ENCODE assay signal across 26 mouse cellular contexts in genomic region chr5:46348448-46348847, GRCm38 (mm10).
A peak's percentile ranks its signal among the peaks of the same experiment; 100 is the strongest.
DNase-seq lines count a peak whose midpoint lies in the region; ATAC-seq and TF ChIP-seq lines count a peak whose summit lies in the region.
"Had no signal": no experiment of that assay in that cellular context is flagged by ENCODE, and none has a peak within 500 bp of the region (broad histone marks: within the 10 kb centered on the region; RNA-seq: fewer than 3 reads in every experiment).

No protein-coding gene starts in this region.

- H3K4me2 ChIP-seq in kidney, embryonic 15.5 days: no peak overlapping the region
- H3K4me2 ChIP-seq: embryonic facial prominence, embryonic 13.5 days; forebrain, embryonic 15.5 days; heart, embryonic 12.5 days; heart, embryonic 15.5 days had no signal

- DNase-seq in kidney, adult 2 months: peak; percentile 1
- DNase-seq in kidney, postnatal 4 days: no peak
- no peak for DNase-seq in kidney, adult 18-20 months
- DNase-seq in retina, embryonic 14.5 days (ENCODE audit: low spot score): peak; percentile 23
- DNase-seq in retina, postnatal 1 day: no peak
- DNase-seq: adrenal gland, postnatal 10 days; adrenal gland, postnatal 36 days; cerebellum, adult 18-20 months; cerebellum, adult 9-11 months; cerebellum, postnatal 36 days; embryo, embryonic 11 days; gastrocnemius, postnatal 25 days; heart, adult 18-20 months; heart, postnatal 10 days; heart, postnatal 36 days had no signal

- no peak for TF ChIP-seq POLR2A in kidney, adult 2 months (IDR thresholded peaks at IDR 0.05; ENCODE audit: low read depth, low read length)

- no peak overlapping the region for H3K27ac ChIP-seq in kidney, adult 2 months (ENCODE audit: insufficient read depth, low read depth, low read length)
- no peak overlapping the region for H3K27ac ChIP-seq in kidney, embryonic 15.5 days
- H3K27ac ChIP-seq: embryonic facial prominence, embryonic 10.5 days; embryonic facial prominence, embryonic 13.5 days; forebrain, embryonic 12.5 days; forebrain, embryonic 15.5 days; heart, embryonic 15.5 days; hindbrain, embryonic 10.5 days; hindbrain, embryonic 13.5 days had no signal

- TF ChIP-seq CTCF in kidney, adult 2 months (conservative IDR thresholded peaks at IDR 0.05; ENCODE audit: insufficient read depth, insufficient read length, low read depth, low read length): no peak

- H3K4me3 ChIP-seq in kidney, adult 2 months (ENCODE audit: insufficient read depth, low read depth, low read length): no peak overlapping the region
- H3K4me3 ChIP-seq in kidney, embryonic 15.5 days (replicated peaks): no peak overlapping the region
- H3K4me3 ChIP-seq: embryonic facial prominence, embryonic 10.5 days; embryonic facial prominence, embryonic 13.5 days; erythroblast, embryonic 14.5 days; forebrain, embryonic 12.5 days; forebrain, embryonic 15.5 days; heart, embryonic 12.5 days; heart, embryonic 15.5 days; hindbrain, embryonic 10.5 days; hindbrain, embryonic 13.5 days had no signal

- no peaks in the 10 kb centered on the region for H3K36me3 ChIP-seq in kidney, adult 2 months (ENCODE audit: control insufficient read depth, insufficient read depth, low read length)
- no peaks in the 10 kb centered on the region for H3K36me3 ChIP-seq in kidney, embryonic 15.5 days
- H3K36me3 ChIP-seq: embryonic facial prominence, embryonic 10.5 days; embryonic facial prominence, embryonic 13.5 days; forebrain, embryonic 12.5 days; forebrain, embryonic 15.5 days; heart, embryonic 12.5 days; heart, embryonic 15.5 days; hindbrain, embryonic 10.5 days; hindbrain, embryonic 13.5 days had no signal

- no peak overlapping the region for H3K9ac ChIP-seq in kidney, embryonic 15.5 days
- H3K9ac ChIP-seq: embryonic facial prominence, embryonic 13.5 days; heart, embryonic 12.5 days; heart, embryonic 15.5 days had no signal

- H3K4me1 ChIP-seq in kidney, adult 2 months (ENCODE audit: control insufficient read depth, insufficient read depth, low read length): no peaks in the 10 kb centered on the region
- no peaks in the 10 kb centered on the region for H3K4me1 ChIP-seq in kidney, embryonic 15.5 days
- H3K4me1 ChIP-seq: embryonic facial prominence, embryonic 13.5 days; forebrain, embryonic 12.5 days; heart, embryonic 12.5 days; heart, embryonic 15.5 days; hindbrain, embryonic 10.5 days; hindbrain, embryonic 13.5 days had no signal

- no peaks in the 10 kb centered on the region for H3K9me3 ChIP-seq in kidney, embryonic 15.5 days (replicated peaks)
- H3K9me3 ChIP-seq: embryonic facial prominence, embryonic 10.5 days; embryonic facial prominence, embryonic 13.5 days; forebrain, embryonic 12.5 days; forebrain, embryonic 15.5 days; heart, embryonic 12.5 days; heart, embryonic 15.5 days; hindbrain, embryonic 10.5 days; hindbrain, embryonic 13.5 days had no signal

- peak; percentile 40; the same call in 1 of the 2 replicates for ATAC-seq in kidney, embryonic 15.5 days (replicated peaks; ENCODE audit: low FRiP score)
- ATAC-seq: Patski had no signal

- WGBS in kidney, adult 2 months: 41% methylated on average over 5 of the region's 5 CpGs
- 56% methylated on average over 5 of the region's 5 CpGs for WGBS in kidney, embryonic 15.5 days

- H3K27me3 ChIP-seq in kidney, adult 2 months (replicated peaks; ENCODE audit: control insufficient read depth, insufficient read depth, low read length): no peaks in the 10 kb centered on the region
- H3K27me3 ChIP-seq in kidney, embryonic 15.5 days: no peaks in the 10 kb centered on the region
- H3K27me3 ChIP-seq: forebrain, embryonic 15.5 days; heart, embryonic 12.5 days; heart, embryonic 15.5 days; hindbrain, embryonic 13.5 days had no signal

Comparison
In these comparisons a context has a peak if more than half of its experiments do, and no peak if none do; other contexts are left out.
1. DNase-seq: peak in kidney, adult 2 months (single experiment) and retina, embryonic 14.5 days (single experiment); none in kidney, postnatal 4 days (0 of 2), kidney, adult 18-20 months (single experiment) and retina, postnatal 1 day (single experiment).